In the genomic region with DNA sequence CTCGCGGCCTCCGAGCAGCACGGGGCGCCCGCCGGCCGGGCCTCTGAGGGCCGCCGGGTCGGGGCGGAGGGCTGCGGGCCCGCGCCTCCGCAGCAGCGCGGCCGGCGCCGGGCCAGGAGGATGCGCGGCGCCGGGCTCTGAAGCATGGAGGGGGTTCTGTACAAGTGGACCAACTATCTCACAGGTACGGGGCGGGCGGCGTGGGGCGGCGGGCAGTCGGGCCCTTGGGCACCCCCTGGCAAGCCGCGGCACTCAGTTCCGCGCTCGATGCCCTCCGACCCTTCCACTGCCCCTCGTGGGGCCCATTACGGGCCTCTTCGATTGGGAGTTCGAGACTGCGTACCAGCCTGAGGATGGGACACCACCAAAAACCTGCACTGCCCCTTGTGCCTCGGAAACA, we compare ENCODE assay signal across 8 mouse cellular contexts. TPM values are rescaled to one million over a fixed set of nuclear protein-coding genes. Genes with fewer than 3 reads are reported as not detected.
A peak's percentile ranks its signal among the peaks of the same experiment; 100 is the strongest.
DNase-seq lines count a peak whose midpoint lies in the region; ATAC-seq and TF ChIP-seq lines count a peak whose summit lies in the region.

No protein-coding gene starts in this region.

- TF ChIP-seq CTCF in lung, embryonic 14.5 days (IDR thresholded peaks at IDR 0.05; ENCODE audit: low read depth): no peak
- no peak for TF ChIP-seq CTCF in kidney, postnatal 0 days (IDR thresholded peaks at IDR 0.05; ENCODE audit: low read depth)

- peak overlapping the region; percentile 89 for H3K4me3 ChIP-seq in lung, embryonic 14.5 days (ENCODE audit: low read depth, low read length)
- peak overlapping the region; percentile 68 for H3K4me3 ChIP-seq in embryonic facial prominence, embryonic 14.5 days (ENCODE audit: low read depth, low read length)
- H3K4me3 ChIP-seq in kidney, postnatal 0 days (replicated peaks; ENCODE audit: low read depth, low read length): peak overlapping the region; percentile 83
- peak overlapping the region; percentile 93 for H3K4me3 ChIP-seq in neural tube, embryonic 13.5 days

- H3K27ac ChIP-seq in lung, embryonic 14.5 days (ENCODE audit: low read depth): peak overlapping the region; percentile 83
- peak overlapping the region; percentile 80 for H3K27ac ChIP-seq in embryonic facial prominence, embryonic 14.5 days (replicated peaks; ENCODE audit: low read depth, low read length)
- H3K27ac ChIP-seq in kidney, postnatal 0 days: peak overlapping the region; percentile 89
- H3K27ac ChIP-seq in neural tube, embryonic 13.5 days (replicated peaks): peak overlapping the region; percentile 90

- no peaks in the 10 kb centered on the region for H3K36me3 ChIP-seq in lung, embryonic 14.5 days (ENCODE audit: insufficient read depth)
- H3K36me3 ChIP-seq in embryonic facial prominence, embryonic 14.5 days (ENCODE audit: control insufficient read depth, insufficient read depth, low read length): peaks cover 15% of the 10 kb centered on the region
- 0 out of 2 replicates have a peak, but pooled peaks cover 3% of the 10 kb centered on the region for H3K36me3 ChIP-seq in kidney, postnatal 0 days (ENCODE audit: insufficient read depth, low read length)
- H3K36me3 ChIP-seq in neural tube, embryonic 13.5 days: peaks cover 8% of the 10 kb centered on the region; the same call in 1 of the 2 replicates

- H3K4me1 ChIP-seq in lung, embryonic 14.5 days (ENCODE audit: insufficient read depth): no peaks in the 10 kb centered on the region
- peaks cover 21% of the 10 kb centered on the region for H3K4me1 ChIP-seq in embryonic facial prominence, embryonic 14.5 days (ENCODE audit: control insufficient read depth, insufficient read depth, low read length)
- H3K4me1 ChIP-seq in kidney, postnatal 0 days (replicated peaks; ENCODE audit: insufficient read depth, low read length): peaks cover 11% of the 10 kb centered on the region; the same call in 1 of the 2 replicates
- H3K4me1 ChIP-seq in neural tube, embryonic 13.5 days (replicated peaks): peaks cover 55% of the 10 kb centered on the region

- DNase-seq in lung, embryonic 14.5 days: peak; percentile 42
- no peak for DNase-seq in lung, postnatal 4 days
- DNase-seq in embryonic facial prominence, embryonic 14.5 days (ENCODE audit: low spot score): no peak
- DNase-seq in kidney, postnatal 0 days (ENCODE audit: low spot score): peak; percentile 35
- DNase-seq in left cerebral cortex, postnatal 25 days (ENCODE audit: low spot score in 2 of 2): no peak
- DNase-seq in ovary, postnatal 14 days (ENCODE audit: low spot score): no peak

- under 1% methylated on average over 41 of the region's 44 CpGs for WGBS in lung, embryonic 14.5 days
- under 1% methylated on average over 13 of the region's 44 CpGs for WGBS in embryonic facial prominence, embryonic 14.5 days
- WGBS in kidney, postnatal 0 days: 0% methylated on average over 26 of the region's 44 CpGs
- under 1% methylated on average over 31 of the region's 44 CpGs for WGBS in neural tube, embryonic 13.5 days

- peak overlapping the region; percentile 82 for H3K9ac ChIP-seq in lung, embryonic 14.5 days
- H3K9ac ChIP-seq in embryonic facial prominence, embryonic 14.5 days (ENCODE audit: low read depth, low read length): peak overlapping the region; percentile 88
- H3K9ac ChIP-seq in kidney, postnatal 0 days (ENCODE audit: low read depth, low read length): peak overlapping the region; percentile 88
- H3K9ac ChIP-seq in neural tube, embryonic 13.5 days: peak overlapping the region; percentile 89

- H3K4me2 ChIP-seq in lung, embryonic 14.5 days: peak overlapping the region; percentile 69
- H3K4me2 ChIP-seq in embryonic facial prominence, embryonic 14.5 days (ENCODE audit: low read depth, low read length): peak overlapping the region; percentile 72
- H3K4me2 ChIP-seq in kidney, postnatal 0 days (ENCODE audit: low read length): peak overlapping the region; percentile 60
- H3K4me2 ChIP-seq in neural tube, embryonic 13.5 days: peak overlapping the region; percentile 76

- H3K9me3 ChIP-seq in lung, embryonic 14.5 days (ENCODE audit: low read depth, low read length): no peaks in the 10 kb centered on the region
- H3K9me3 ChIP-seq in embryonic facial prominence, embryonic 14.5 days (ENCODE audit: control insufficient read depth, low read length): no peaks in the 10 kb centered on the region
- no peaks in the 10 kb centered on the region for H3K9me3 ChIP-seq in kidney, postnatal 0 days (replicated peaks; ENCODE audit: low read length)
- H3K9me3 ChIP-seq in neural tube, embryonic 13.5 days: no peaks in the 10 kb centered on the region

- intact Hi-C loops in left cerebral cortex, postnatal 25 days (cut with DNase I): no loop called here

- H3K27me3 ChIP-seq in lung, embryonic 14.5 days (ENCODE audit: insufficient read depth, low read length): no peaks in the 10 kb centered on the region
- no peaks in the 10 kb centered on the region for H3K27me3 ChIP-seq in embryonic facial prominence, embryonic 14.5 days (replicated peaks; ENCODE audit: control insufficient read depth, insufficient read depth, low read length)
- H3K27me3 ChIP-seq in kidney, postnatal 0 days (ENCODE audit: insufficient read depth, low read length): no peaks in the 10 kb centered on the region
- no peaks in the 10 kb centered on the region for H3K27me3 ChIP-seq in neural tube, embryonic 13.5 days

- peak; percentile 47 for ATAC-seq in lung, embryonic 14.5 days (ENCODE audit: insufficient read depth)
- ATAC-seq in activated CD4-positive, CD25-positive, alpha-beta regulatory T cell, adult 4 months: peak; percentile 14
- peak; percentile 31 for ATAC-seq in embryonic facial prominence, embryonic 14.5 days (ENCODE audit: low read depth)
- ATAC-seq in kidney, postnatal 0 days (replicated peaks; ENCODE audit: low FRiP score, low read depth): peak; percentile 53
- peak; percentile 66 for ATAC-seq in neural tube, embryonic 13.5 days (ENCODE audit: low read depth)

RNA-seq across cellular contexts. Expression of a gene that starts 0.4 kb away (rescaled TPM):
- 13.8 and 14.1 TPM in 2 replicates for polyA plus RNA-seq in lung, embryonic 14.5 days (2014; fragmentation: Nextera tagmentation; extraction: Ambion mirVana)
- polyA plus RNA-seq in activated CD4-positive, CD25-positive, alpha-beta regulatory T cell, adult 4 months (2017; shearing (Covaris generic)): 10 to 100 TPM in 1 of 2 experiments, 1 to 10 TPM in 1; 9.1 to 13.0 TPM
- polyA plus RNA-seq in embryonic facial prominence, embryonic 14.5 days (2014; fragmentation: Nextera tagmentation; extraction: Ambion mirVana): 11.9 and 13.3 TPM in 2 replicates
- polyA plus RNA-seq in kidney, postnatal 0 days (2015; fragmentation: Nextera tagmentation; extraction: Ambion mirVana): 16.2 and 16.3 TPM in 2 replicates
- 11.7 and 14.5 TPM in 2 replicates for polyA plus RNA-seq in neural tube, embryonic 13.5 days (2015; fragmentation: Nextera tagmentation; extraction: Ambion mirVana)
- 10 to 100 TPM; 37.1 to 38.3 TPM for total RNA-seq in left cerebral cortex, postnatal 25 days (2021)

RNA-seq across cellular contexts. Expression of a gene that starts 2.5 kb away (rescaled TPM):
- 69.0 and 72.8 TPM in 2 replicates for polyA plus RNA-seq in lung, embryonic 14.5 days (2014; fragmentation: Nextera tagmentation; extraction: Ambion mirVana)
- polyA plus RNA-seq in activated CD4-positive, CD25-positive, alpha-beta regulatory T cell, adult 4 months (2017; shearing (Covaris generic)): 1 to 10 TPM; 1.9 to 4.5 TPM
- 128 and 157 TPM in 2 replicates for polyA plus RNA-seq in embryonic facial prominence, embryonic 14.5 days (2014; fragmentation: Nextera tagmentation; extraction: Ambion mirVana)
- 67.6 and 67.8 TPM in 2 replicates for polyA plus RNA-seq in kidney, postnatal 0 days (2015; fragmentation: Nextera tagmentation; extraction: Ambion mirVana)
- polyA plus RNA-seq in neural tube, embryonic 13.5 days (2015; fragmentation: Nextera tagmentation; extraction: Ambion mirVana): 25.1 and 25.5 TPM in 2 replicates
- 1 to 10 TPM; 4.4 to 5.6 TPM for total RNA-seq in left cerebral cortex, postnatal 25 days (2021)

RNA-seq across cellular contexts. Expression of a gene that starts 27.2 kb away (rescaled TPM):
- polyA plus RNA-seq in lung, embryonic 14.5 days (2014; fragmentation: Nextera tagmentation; extraction: Ambion mirVana): 0.78 and 0.88 TPM in 2 replicates
- not detected for polyA plus RNA-seq in activated CD4-positive, CD25-positive, alpha-beta regulatory T cell, adult 4 months (2017; shearing (Covaris generic))
- polyA plus RNA-seq in embryonic facial prominence, embryonic 14.5 days (2014; fragmentation: Nextera tagmentation; extraction: Ambion mirVana): 0.56 TPM in 1 of 2 replicates, not detected in the other
- 2.9 and 3.0 TPM in 2 replicates for polyA plus RNA-seq in kidney, postnatal 0 days (2015; fragmentation: Nextera tagmentation; extraction: Ambion mirVana)
- polyA plus RNA-seq in neural tube, embryonic 13.5 days (2015; fragmentation: Nextera tagmentation; extraction: Ambion mirVana): 0.42 TPM in 1 of 2 replicates, not detected in the other
- total RNA-seq in left cerebral cortex, postnatal 25 days (2021): under 1 TPM; 0.27 to 0.30 TPM

RNA-seq across cellular contexts. Expression of a gene that starts 27.6 kb away (rescaled TPM):
- 77.3 and 79.4 TPM in 2 replicates for polyA plus RNA-seq in lung, embryonic 14.5 days (2014; fragmentation: Nextera tagmentation; extraction: Ambion mirVana)
- polyA plus RNA-seq in activated CD4-positive, CD25-positive, alpha-beta regulatory T cell, adult 4 months (2017; shearing (Covaris generic)): 10 to 100 TPM; 10.1 to 16.4 TPM
- 52.8 and 61.0 TPM in 2 replicates for polyA plus RNA-seq in embryonic facial prominence, embryonic 14.5 days (2014; fragmentation: Nextera tagmentation; extraction: Ambion mirVana)
- polyA plus RNA-seq in kidney, postnatal 0 days (2015; fragmentation: Nextera tagmentation; extraction: Ambion mirVana): 61.0 and 61.3 TPM in 2 replicates
- polyA plus RNA-seq in neural tube, embryonic 13.5 days (2015; fragmentation: Nextera tagmentation; extraction: Ambion mirVana): 96.6 and 97.8 TPM in 2 replicates
- total RNA-seq in left cerebral cortex, postnatal 25 days (2021): 10 to 100 TPM; 14.2 to 14.7 TPM

Comparison
In these comparisons a context has a peak if more than half of its experiments do, and no peak if none do; other contexts are left out.
1. DNase-seq: peak in lung, embryonic 14.5 days (single experiment) and kidney, postnatal 0 days (single experiment); none in lung, postnatal 4 days (0 of 2), embryonic facial prominence, embryonic 14.5 days (single experiment), left cerebral cortex, postnatal 25 days (0 of 2) and ovary, postnatal 14 days (single experiment).
2. ATAC-seq: peak in every context shown above with its lines; median percentile 66 in neural tube, embryonic 13.5 days; 53 in kidney, postnatal 0 days; 47 in lung, embryonic 14.5 days; 31 in embryonic facial prominence, embryonic 14.5 days; 14 in activated CD4-positive, CD25-positive, alpha-beta regulatory T cell, adult 4 months.
3. Peak in every context shown above with its lines, with median percentiles within 50 percentile points of each other: H3K27ac ChIP-seq, H3K4me2 ChIP-seq, H3K4me3 ChIP-seq and H3K9ac ChIP-seq.